Mouse (Mus musculus): Measurements from ENCODE around the gene Atl1.

Gene Atl1

GRCm38 (mm10) chr12:69892371-69893251 is at the start of gene Atl1, which contains the start of gene Map4k5:
Gene Atl1, plus strand, starts transcription at chr12:69892614.
Gene Map4k5, minus strand, starts transcription at chr12:69893200.
- DNase-seq (ENCODE audit: extremely low spot score, low read depth, low spot score), result no peak

- no peak for DNase-seq (ENCODE audit: extremely low spot score, low read depth, low spot score)
Measured at GRCm38 (mm10) chr12:69843531-69844445, 48.6 kb upstream of the Atl1 start.

GRCm38 (mm10) chr12:69845722-69846121 is 46.7 kb upstream of the Atl1 start:
- DNase-seq (ENCODE audit: extremely low spot score, low read depth, low spot score), result no peak

- no peak for DNase-seq (ENCODE audit: extremely low spot score, low read depth, low spot score)
Measured at GRCm38 (mm10) chr12:69846499-69846898, 45.9 kb upstream of the Atl1 start.

- DNase-seq (ENCODE audit: extremely low spot score, low read depth, low spot score), result no peak
Measured at GRCm38 (mm10) chr12:69848083-69848878, 44.1 kb upstream of the Atl1 start.

- DNase-seq (ENCODE audit: extremely low spot score, low read depth, low spot score), result no peak
Measured at GRCm38 (mm10) chr12:69852288-69852687, 40.1 kb upstream of the Atl1 start.

GRCm38 (mm10) chr12:69853387-69853786 is 39.0 kb upstream of the Atl1 start:
- no peak for DNase-seq (ENCODE audit: extremely low spot score, low read depth, low spot score)

- DNase-seq (ENCODE audit: extremely low spot score, low read depth, low spot score), result no peak
Measured at GRCm38 (mm10) chr12:69853942-69854341, 38.5 kb upstream of the Atl1 start.

GRCm38 (mm10) chr12:69855641-69856300 is 36.6 kb upstream of the Atl1 start:
- DNase-seq (ENCODE audit: extremely low spot score, low read depth, low spot score), result no peak

- no peak for DNase-seq (ENCODE audit: extremely low spot score, low read depth, low spot score)
Measured at GRCm38 (mm10) chr12:69856398-69856797, 36.0 kb upstream of the Atl1 start.

- no peak for DNase-seq (ENCODE audit: extremely low spot score, low read depth, low spot score)
Measured at GRCm38 (mm10) chr12:69857597-69857996, 34.8 kb upstream of the Atl1 start.

GRCm38 (mm10) chr12:69858847-69859246 is 33.6 kb upstream of the Atl1 start:
- no peak for DNase-seq (ENCODE audit: extremely low spot score, low read depth, low spot score)

- DNase-seq (ENCODE audit: extremely low spot score, low read depth, low spot score), result no peak
Measured at GRCm38 (mm10) chr12:69863505-69863904, 28.9 kb upstream of the Atl1 start.

- DNase-seq (ENCODE audit: extremely low spot score, low read depth, low spot score), result no peak
Measured at GRCm38 (mm10) chr12:69864164-69864692, 28.2 kb upstream of the Atl1 start.

- DNase-seq (ENCODE audit: extremely low spot score, low read depth, low spot score), result no peak
Measured at GRCm38 (mm10) chr12:69867338-69867737, 25.1 kb upstream of the Atl1 start.

- no peak for DNase-seq (ENCODE audit: extremely low spot score, low read depth, low spot score)
Measured at GRCm38 (mm10) chr12:69871632-69872031, 20.8 kb upstream of the Atl1 start.

- no peak for DNase-seq (ENCODE audit: extremely low spot score, low read depth, low spot score)
Measured at GRCm38 (mm10) chr12:69877842-69878363, 14.5 kb upstream of the Atl1 start.

GRCm38 (mm10) chr12:69879172-69879665 is 13.2 kb upstream of the Atl1 start:
- no peak for DNase-seq (ENCODE audit: extremely low spot score, low read depth, low spot score)

GRCm38 (mm10) chr12:69879739-69880138 is 12.7 kb upstream of the Atl1 start:
- no peak for DNase-seq (ENCODE audit: extremely low spot score, low read depth, low spot score)
